In genomic region chr6:117841511-117841955, GRCm38 (mm10) we compare ENCODE assay signal across 7 mouse cellular contexts. TPM values are rescaled to one million over a fixed set of nuclear protein-coding genes. Genes with fewer than 3 reads are reported as not detected.
A peak's percentile ranks its signal among the peaks of the same experiment; 100 is the strongest.
DNase-seq lines count a peak whose midpoint lies in the region; ATAC-seq and TF ChIP-seq lines count a peak whose summit lies in the region.

No protein-coding gene starts in this region.

- TF ChIP-seq CTCF in lung, postnatal 0 days (IDR thresholded peaks at IDR 0.05): no peak
- no peak for TF ChIP-seq CTCF in embryonic fibroblast, embryonic 13.5 days (IDR thresholded peaks at IDR 0.05; ENCODE audit: borderline replicate concordance, insufficient read depth, low read length)

- no peak for TF ChIP-seq EP300 in lung, postnatal 0 days (IDR thresholded peaks at IDR 0.05)

- ATAC-seq in lung, postnatal 0 days: no peak; the same call in 1 of the 2 replicates
- ATAC-seq in stomach, embryonic 15.5 days (ENCODE audit: insufficient read depth, low FRiP score, low read depth): no peak; the same call in 1 of the 2 replicates

- peaks cover 10% of the 10 kb centered on the region; the same call in 1 of the 2 replicates for H3K36me3 ChIP-seq in lung, postnatal 0 days (ENCODE audit: insufficient read depth, low read length)
- peaks cover 37% of the 10 kb centered on the region for H3K36me3 ChIP-seq in limb, embryonic 10.5 days
- peaks cover 33% of the 10 kb centered on the region for H3K36me3 ChIP-seq in stomach, embryonic 15.5 days

- peak overlapping the region; percentile 83 for H3K4me2 ChIP-seq in lung, postnatal 0 days (replicated peaks; ENCODE audit: low read depth, low read length)
- H3K4me2 ChIP-seq in stomach, embryonic 15.5 days: peak overlapping the region; percentile 92

- no peak for TF ChIP-seq POLR2A in embryonic fibroblast, embryonic 13.5 days (IDR thresholded peaks at IDR 0.05; ENCODE audit: low read depth, low read length)

- H3K9ac ChIP-seq in lung, postnatal 0 days (replicated peaks; ENCODE audit: low read depth): peak overlapping the region; percentile 94
- H3K9ac ChIP-seq in stomach, embryonic 15.5 days: peak overlapping the region; percentile 95

- DNase-seq in lung, postnatal 0 days (ENCODE audit: low spot score): peak; percentile 40
- DNase-seq in lung, postnatal 10 days: no peak
- DNase-seq in limb, embryonic 10.5 days (ENCODE audit: low spot score): no peak
- no peak for DNase-seq in right cerebral cortex, postnatal 36 days (ENCODE audit: low spot score in 2 of 2)
- DNase-seq in ovary, postnatal 14 days (ENCODE audit: low spot score): no peak

- peak overlapping the region; percentile 94 for H3K27ac ChIP-seq in lung, postnatal 0 days (ENCODE audit: low read length)
- H3K27ac ChIP-seq in embryonic fibroblast, embryonic 13.5 days (ENCODE audit: insufficient read depth, low read length): peak overlapping the region; percentile 92
- H3K27ac ChIP-seq in limb, embryonic 10.5 days: peak overlapping the region; percentile 99
- H3K27ac ChIP-seq in stomach, embryonic 15.5 days: peak overlapping the region; percentile 91

- WGBS in lung, postnatal 0 days: 4% methylated on average over 12 of the region's 12 CpGs
- 21% methylated on average over 12 of the region's 12 CpGs for WGBS in limb, embryonic 10.5 days
- 8% methylated on average over 12 of the region's 12 CpGs for WGBS in stomach, embryonic 15.5 days

- H3K4me1 ChIP-seq in lung, postnatal 0 days (ENCODE audit: insufficient read depth, low read depth, low read length): peaks cover 7% of the 10 kb centered on the region; the same call in 1 of the 2 replicates
- peaks cover 2% of the 10 kb centered on the region; the same call in 1 of the 2 replicates for H3K4me1 ChIP-seq in embryonic fibroblast, embryonic 13.5 days (ENCODE audit: control insufficient read depth, insufficient read depth, low read length)
- peaks cover 13% of the 10 kb centered on the region for H3K4me1 ChIP-seq in limb, embryonic 10.5 days
- H3K4me1 ChIP-seq in stomach, embryonic 15.5 days: peaks cover 4% of the 10 kb centered on the region; the same call in 1 of the 2 replicates

- H3K27me3 ChIP-seq in lung, postnatal 0 days (replicated peaks; ENCODE audit: insufficient read depth, low read length): no peaks in the 10 kb centered on the region
- H3K27me3 ChIP-seq in limb, embryonic 10.5 days (ENCODE audit: low read depth, poor library complexity, severe bottlenecking): no peaks in the 10 kb centered on the region
- no peaks in the 10 kb centered on the region for H3K27me3 ChIP-seq in stomach, embryonic 15.5 days (replicated peaks)

- peak overlapping the region; percentile 89 for H3K4me3 ChIP-seq in lung, postnatal 0 days (ENCODE audit: low read depth, low read length)
- peak overlapping the region; percentile 73 for H3K4me3 ChIP-seq in embryonic fibroblast, embryonic 13.5 days (ENCODE audit: insufficient read depth, low read length)
- H3K4me3 ChIP-seq in limb, embryonic 10.5 days: peak overlapping the region; percentile 92
- peak overlapping the region; percentile 86 for H3K4me3 ChIP-seq in stomach, embryonic 15.5 days (replicated peaks)

- no peaks in the 10 kb centered on the region for H3K9me3 ChIP-seq in lung, postnatal 0 days (ENCODE audit: low read length)
- H3K9me3 ChIP-seq in limb, embryonic 10.5 days (replicated peaks): no peaks in the 10 kb centered on the region
- H3K9me3 ChIP-seq in stomach, embryonic 15.5 days: no peaks in the 10 kb centered on the region

RNA-seq across cellular contexts. Expression of gene Zfp637, which starts 0.6 kb away (rescaled TPM):
- 80.9 and 81.9 TPM in 2 replicates for polyA plus RNA-seq in lung, postnatal 0 days (2015; fragmentation: Nextera tagmentation; extraction: Ambion mirVana)
- 37.9 and 51.2 TPM in 2 replicates for polyA plus RNA-seq in embryonic fibroblast, embryonic 13.5 days (2011; ENCODE audit: insufficient read length, low read depth, missing spikeins)
- polyA plus RNA-seq in limb, embryonic 10.5 days (2016; fragmentation: Nextera tagmentation; extraction: Ambion mirVana): 99.2 and 128 TPM in 2 replicates
- 96.3 and 98.2 TPM in 2 replicates for polyA plus RNA-seq in stomach, embryonic 15.5 days (2015; fragmentation: Nextera tagmentation; extraction: Ambion mirVana)

RNA-seq across cellular contexts. Expression of gene Zfp239, which starts 20.4 kb away (rescaled TPM):
- 0.97 and 1.3 TPM in 2 replicates for polyA plus RNA-seq in lung, postnatal 0 days (2015; fragmentation: Nextera tagmentation; extraction: Ambion mirVana)
- polyA plus RNA-seq in embryonic fibroblast, embryonic 13.5 days (2011; ENCODE audit: insufficient read length, low read depth, missing spikeins): 4.9 and 5.5 TPM in 2 replicates
- polyA plus RNA-seq in limb, embryonic 10.5 days (2016; fragmentation: Nextera tagmentation; extraction: Ambion mirVana): 14.6 and 17.3 TPM in 2 replicates
- 6.0 and 6.4 TPM in 2 replicates for polyA plus RNA-seq in stomach, embryonic 15.5 days (2015; fragmentation: Nextera tagmentation; extraction: Ambion mirVana)

RNA-seq across cellular contexts. Expression of gene Hnrnpf, which starts 58.6 kb away (rescaled TPM):
- 393 and 433 TPM in 2 replicates for polyA plus RNA-seq in lung, postnatal 0 days (2015; fragmentation: Nextera tagmentation; extraction: Ambion mirVana)
- 479 and 482 TPM in 2 replicates for polyA plus RNA-seq in embryonic fibroblast, embryonic 13.5 days (2011; ENCODE audit: insufficient read length, low read depth, missing spikeins)
- 907 and 916 TPM in 2 replicates for polyA plus RNA-seq in limb, embryonic 10.5 days (2016; fragmentation: Nextera tagmentation; extraction: Ambion mirVana)
- polyA plus RNA-seq in stomach, embryonic 15.5 days (2015; fragmentation: Nextera tagmentation; extraction: Ambion mirVana): 705 and 736 TPM in 2 replicates
